Mouse (Mus musculus) midbrain, embryonic 13.5 days (tissue): ENCODE data around the gene C2cd2l. TPM values are rescaled to one million over a fixed set of nuclear protein-coding genes. Genes with fewer than 3 reads are reported as not detected.
"Not testable (repeated sequence)": the region's sequence is repeated elsewhere in the genome, so short reads cannot be mapped to it uniquely, and the experiment has no call there.

Source experiments
- ATAC-seq: fragments of 200-750 bp; cut with Nextera tagmentation; 2 replicates; pipeline ENCODE4 v1.8.0; 2017; ENCODE audit warnings: mild to moderate bottlenecking, moderate TSS enrichment, moderate library complexity
- H3K27ac ChIP-seq: fragments of 300-500 bp; sonication (generic); 2 replicates; pipeline ENCODE4 v1.5.1; 2015; ENCODE audit warnings: inconsistent platforms, mild to moderate bottlenecking, moderate library complexity
- H3K27me3 ChIP-seq: fragments of 300-500 bp; sonication (generic); 2 replicates; pipeline ENCODE4 v1.6.1; 2015; ENCODE audit warnings: mild to moderate bottlenecking, inconsistent platforms
- H3K36me3 ChIP-seq: fragments of 300-500 bp; sonication (generic); 2 replicates; pipeline ENCODE4 v1.6.1; 2015; ENCODE audit warnings: mild to moderate bottlenecking, inconsistent platforms
- H3K4me1 ChIP-seq: fragments of 300-500 bp; sonication (generic); replicated peaks from 2 replicates; pipeline ENCODE4 v1.6.1; 2015; ENCODE audit warnings: inconsistent platforms
- H3K4me2 ChIP-seq: fragments of 300-500 bp; sonication (generic); replicated peaks from 2 replicates; pipeline ENCODE4 v1.6.1; 2015; ENCODE audit warnings: moderate library complexity, mild to moderate bottlenecking, inconsistent platforms
- H3K4me3 ChIP-seq: fragments of 300-500 bp; sonication (generic); replicated peaks from 2 replicates; pipeline ENCODE4 v1.5.1; 2015; ENCODE audit warnings: mild to moderate bottlenecking, inconsistent platforms
- H3K9ac ChIP-seq: fragments of 300-500 bp; sonication (generic); replicated peaks from 2 replicates; pipeline ENCODE4 v1.6.1; 2015; ENCODE audit warnings: mild to moderate bottlenecking, inconsistent platforms
- H3K9me3 ChIP-seq: fragments of 300-500 bp; sonication (generic); 2 replicates; pipeline ENCODE4 v1.6.1; 2016; ENCODE audit warnings: mild to moderate bottlenecking, inconsistent platforms
- WGBS: fragments of 180-500 bp; shearing (Covaris S2); methylation state at CpG from one replicate; pipeline ENCODE4 v1.1.7; 2015; 5-methylcytosine and 5-hydroxymethylcytosine counted together
- polyA plus RNA-seq: library from polyadenylated mRNA; unstranded; fragments of >200 nt; fragmentation: Nextera tagmentation; extraction: Ambion mirVana; gene quantifications from 2 replicates; pipeline ENCODE4 v1.2.1, GENCODE M21; 2015

Gene C2cd2l
- polyA plus RNA-seq, 1 experiment from 2014 or later: 27.3 TPM

DNA sequence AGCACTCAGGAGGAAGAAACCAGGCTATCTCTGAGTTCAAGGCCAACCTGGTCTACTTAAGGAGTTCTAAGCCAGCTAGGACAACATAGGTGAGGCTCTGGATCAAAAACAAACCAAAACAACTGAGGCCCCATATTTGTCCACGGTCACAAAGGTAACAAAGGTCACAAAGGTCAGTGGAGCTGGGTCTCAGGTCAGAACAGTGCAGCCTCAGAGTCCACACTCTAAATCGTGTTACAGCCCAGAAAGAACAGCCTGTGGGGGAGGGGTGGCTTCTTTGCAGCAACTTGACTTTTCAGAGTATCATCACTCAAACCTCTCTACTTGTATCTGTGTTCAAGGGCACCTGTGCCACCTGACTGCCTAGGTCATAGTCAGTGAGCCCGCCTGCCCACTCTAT lies 10.3 kb downstream of the C2cd2l start:
- peaks cover 35% of the 10 kb centered on the region for H3K36me3 ChIP-seq
- ATAC-seq: no peak
- H3K27ac ChIP-seq: no peak overlapping the region
- no peak overlapping the region for H3K9ac ChIP-seq
- peaks cover 14% of the 10 kb centered on the region for H3K4me1 ChIP-seq
- H3K4me2 ChIP-seq: no peak overlapping the region
- H3K4me3 ChIP-seq: no peak overlapping the region
- 0 out of 2 replicates have a peak, but pooled peaks cover 3% of the 10 kb centered on the region for H3K27me3 ChIP-seq
- WGBS: 66% methylated on average over 3 of the region's 3 CpGs
- no peaks in the 10 kb centered on the region for H3K9me3 ChIP-seq

DNA sequence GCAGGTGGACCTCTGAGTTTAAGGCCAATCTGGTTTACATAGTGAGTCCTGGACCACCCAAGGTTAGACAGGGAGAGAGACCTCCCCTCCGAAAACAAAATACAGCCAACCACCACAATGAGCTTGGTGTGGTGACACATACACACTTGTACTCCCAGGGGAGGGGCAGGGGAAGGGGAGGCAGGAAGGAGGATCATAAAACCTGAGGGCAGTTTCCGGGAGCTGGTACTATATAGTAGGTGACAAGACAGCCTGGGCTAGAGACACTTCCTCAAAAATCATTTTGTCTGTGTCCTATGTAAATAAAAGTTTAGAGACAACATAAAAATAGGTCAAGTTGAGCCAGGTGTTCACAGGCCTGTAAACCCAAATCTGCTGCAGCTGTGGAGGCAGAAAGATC lies 12.8 kb downstream of the C2cd2l start:
- Histone ChIP-seq H3K9ac (no peak overlapping the region), H3K9me3 (no peaks in the 10 kb centered on the region), H3K4me1 (peaks cover 26% of the 10 kb centered on the region), H3K4me2 (no peak overlapping the region), H3K4me3 (no peak overlapping the region), H3K27me3 (0 out of 2 replicates have a peak, but pooled peaks cover 3% of the 10 kb centered on the region), H3K36me3 (peaks cover 22% of the 10 kb centered on the region), H3K27ac (no peak overlapping the region)
- WGBS: 92% methylated on average over 2 of the region's 2 CpGs
- ATAC-seq: no peak

DNA sequence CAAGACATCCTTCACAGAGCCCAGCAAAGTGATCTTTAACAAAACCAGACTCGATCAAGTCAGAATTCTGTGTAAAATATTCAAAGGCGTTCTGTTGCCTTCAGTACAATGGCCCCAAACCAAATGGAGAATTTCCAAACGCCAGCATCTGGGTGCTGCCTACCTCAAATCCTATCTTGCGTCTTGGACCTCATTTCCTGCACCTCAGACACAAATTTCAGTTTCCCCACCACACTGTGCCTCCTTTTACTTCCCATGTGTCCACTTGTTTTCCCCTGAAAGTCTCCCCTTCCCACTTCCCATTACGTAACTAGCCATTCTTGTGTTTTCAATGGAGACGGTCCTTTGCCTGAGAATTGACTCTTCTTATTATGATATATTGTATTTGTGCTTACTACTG lies 13.6 kb downstream of the C2cd2l start:
- no peak overlapping the region for H3K4me2 ChIP-seq
- peaks cover 21% of the 10 kb centered on the region for H3K4me1 ChIP-seq
- no peak overlapping the region for H3K27ac ChIP-seq
- 0 out of 2 replicates have a peak, but pooled peaks cover 3% of the 10 kb centered on the region for H3K27me3 ChIP-seq
- H3K4me3 ChIP-seq: no peak overlapping the region
- H3K9me3 ChIP-seq: no peaks in the 10 kb centered on the region
- H3K9ac ChIP-seq: no peak overlapping the region
- no peak for ATAC-seq
- H3K36me3 ChIP-seq: peaks cover 26% of the 10 kb centered on the region
- 86% methylated on average over 6 of the region's 6 CpGs for WGBS

DNA sequence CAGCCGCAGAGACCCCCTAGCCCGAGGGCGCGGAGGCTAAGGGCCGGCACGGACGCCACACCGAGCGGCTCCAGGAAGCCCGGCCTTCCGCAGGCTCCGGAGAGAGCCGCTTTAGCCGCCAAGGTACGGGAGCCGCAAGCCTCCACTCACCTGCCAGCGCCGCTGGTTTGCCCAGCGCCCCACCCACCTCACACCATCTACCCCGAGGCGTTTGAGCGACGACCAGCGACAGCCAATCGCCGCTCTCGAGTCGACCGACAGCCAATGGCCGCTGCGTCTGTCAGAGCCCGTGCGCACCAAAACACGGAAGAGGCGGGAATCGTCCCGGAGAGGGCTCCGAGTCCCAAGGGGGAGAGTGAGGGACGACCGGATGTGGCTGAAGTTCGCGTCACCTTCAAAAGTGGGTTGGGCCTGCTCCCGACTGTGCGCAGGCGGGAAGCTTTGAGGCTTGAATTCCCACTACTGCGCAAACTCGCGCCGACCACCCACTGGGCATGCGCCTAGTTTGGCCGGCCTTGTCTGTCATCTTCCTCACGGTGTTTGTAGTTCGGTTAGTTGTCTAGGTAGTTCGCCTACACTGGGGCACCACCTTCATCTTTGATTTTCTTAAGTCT lies 14.5 kb downstream of the C2cd2l start, which contains the start of gene Hinfp:
Gene Hinfp (minus strand): TSS at position 206 of the 614 bp plus-strand sequence.
- 0% methylated on average over 54 of the region's 54 CpGs for WGBS
- H3K4me3 ChIP-seq: peak within 1 kb of the TSS; percentile 96

DNA sequence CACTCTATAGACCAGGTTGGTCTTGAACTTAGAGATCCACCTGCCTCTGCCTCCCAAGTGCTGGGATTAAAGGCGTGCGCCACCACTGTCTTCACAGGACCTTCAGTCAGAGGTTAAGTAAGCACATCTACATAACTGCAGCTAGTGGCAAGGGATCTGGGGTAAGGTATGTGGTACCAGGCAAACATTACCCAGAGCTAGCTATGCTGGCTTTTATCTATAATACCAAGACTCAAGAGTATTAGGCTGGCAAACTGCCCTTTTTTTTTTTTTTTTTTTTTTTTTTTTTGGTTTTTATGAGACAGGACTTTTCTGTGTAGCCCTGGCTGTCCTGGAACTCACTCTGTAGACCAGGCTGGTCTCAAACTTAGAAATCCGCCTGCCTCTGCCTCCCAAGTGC lies 20.1 kb downstream of the C2cd2l start:
- not testable (repeated sequence) for ATAC-seq

More for the DNA sequence above, 14.5 kb downstream of the C2cd2l start, which contains the start of gene Hinfp:
- H3K4me2 ChIP-seq: peak within 1 kb of the TSS; percentile 81
- ATAC-seq: peak; percentile 99
- H3K4me1 ChIP-seq: peaks cover 15% of the 10 kb centered on the region
- peak within 1 kb of the TSS; percentile 98 for H3K9ac ChIP-seq
- H3K27me3 ChIP-seq: no peaks in the 10 kb centered on the region
- peak within 1 kb of the TSS; percentile 85 for H3K27ac ChIP-seq
- peaks cover 28% of the 10 kb centered on the region for H3K36me3 ChIP-seq
- H3K9me3 ChIP-seq: no peaks in the 10 kb centered on the region

DNA sequence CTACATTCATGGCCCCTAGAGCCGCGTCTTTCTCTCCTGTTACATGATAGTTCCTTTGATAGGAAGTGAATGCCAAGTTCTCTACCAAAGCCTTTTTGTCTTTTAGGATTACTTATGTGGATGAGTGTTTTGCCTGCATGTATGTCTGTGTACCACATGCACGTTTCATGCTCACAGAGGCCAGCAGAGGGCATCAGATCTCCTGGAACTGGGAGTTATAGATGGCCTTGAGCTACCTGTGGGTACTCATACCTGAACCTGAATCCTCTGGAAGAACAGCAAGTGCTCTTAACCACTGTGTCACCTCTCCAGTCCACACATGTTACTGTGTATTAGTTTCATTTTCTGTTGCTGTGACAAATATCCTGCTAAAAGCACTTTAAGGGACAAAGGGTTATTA lies 27.6 kb downstream of the C2cd2l start:
- WGBS: 64% methylated on average over 3 of the region's 3 CpGs
- H3K9ac ChIP-seq: no peak overlapping the region
- H3K4me1 ChIP-seq: peaks cover 13% of the 10 kb centered on the region
- no peak overlapping the region for H3K4me3 ChIP-seq
- no peaks in the 10 kb centered on the region for H3K9me3 ChIP-seq
- no peak for ATAC-seq
- H3K36me3 ChIP-seq: peaks cover 69% of the 10 kb centered on the region
- no peak overlapping the region for H3K27ac ChIP-seq
- H3K4me2 ChIP-seq: no peak overlapping the region
- no peaks in the 10 kb centered on the region for H3K27me3 ChIP-seq

More for the DNA sequence above, 20.1 kb downstream of the C2cd2l start:
- not testable (repeated sequence) for H3K9me3 ChIP-seq, H3K9ac ChIP-seq, H3K4me3 ChIP-seq, H3K27me3 ChIP-seq, H3K4me2 ChIP-seq, H3K27ac ChIP-seq
- H3K4me1 ChIP-seq: peaks cover 15% of the 10 kb centered on the region
- H3K36me3 ChIP-seq: peaks cover 75% of the 10 kb centered on the region
- WGBS: 99% methylated on average over 3 of the region's 3 CpGs

DNA sequence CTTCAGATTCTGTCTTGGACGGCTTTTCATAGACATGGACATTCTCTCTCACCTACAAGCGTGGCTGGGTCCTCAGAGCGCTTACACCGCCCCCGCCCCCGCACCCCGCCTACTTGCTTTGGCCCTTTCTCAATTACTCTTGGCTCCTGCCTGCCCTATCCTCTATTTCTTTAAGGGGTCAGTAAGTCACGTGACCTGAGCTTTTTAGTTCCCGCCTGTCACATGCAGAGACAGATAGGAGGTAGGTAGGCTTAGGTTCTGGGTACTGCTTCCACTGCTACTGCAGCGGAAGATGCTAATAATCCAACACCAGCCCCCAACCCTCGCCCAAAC lies 31.2 kb downstream of the C2cd2l start:
- 4% methylated on average over 11 of the region's 11 CpGs for WGBS
- H3K36me3 ChIP-seq: peaks cover 36% of the 10 kb centered on the region
- peaks cover 30% of the 10 kb centered on the region for H3K4me1 ChIP-seq
- H3K27me3 ChIP-seq: no peaks in the 10 kb centered on the region
- no peak for ATAC-seq
- peak overlapping the region; percentile 96; the same call in 1 of the 2 replicates for H3K9ac ChIP-seq
- H3K27ac ChIP-seq: peak overlapping the region; percentile 89; the same call in 1 of the 2 replicates
- peak overlapping the region; percentile 94 for H3K4me2 ChIP-seq
- peak overlapping the region; percentile 88 for H3K4me3 ChIP-seq
- H3K9me3 ChIP-seq: no peaks in the 10 kb centered on the region

DNA sequence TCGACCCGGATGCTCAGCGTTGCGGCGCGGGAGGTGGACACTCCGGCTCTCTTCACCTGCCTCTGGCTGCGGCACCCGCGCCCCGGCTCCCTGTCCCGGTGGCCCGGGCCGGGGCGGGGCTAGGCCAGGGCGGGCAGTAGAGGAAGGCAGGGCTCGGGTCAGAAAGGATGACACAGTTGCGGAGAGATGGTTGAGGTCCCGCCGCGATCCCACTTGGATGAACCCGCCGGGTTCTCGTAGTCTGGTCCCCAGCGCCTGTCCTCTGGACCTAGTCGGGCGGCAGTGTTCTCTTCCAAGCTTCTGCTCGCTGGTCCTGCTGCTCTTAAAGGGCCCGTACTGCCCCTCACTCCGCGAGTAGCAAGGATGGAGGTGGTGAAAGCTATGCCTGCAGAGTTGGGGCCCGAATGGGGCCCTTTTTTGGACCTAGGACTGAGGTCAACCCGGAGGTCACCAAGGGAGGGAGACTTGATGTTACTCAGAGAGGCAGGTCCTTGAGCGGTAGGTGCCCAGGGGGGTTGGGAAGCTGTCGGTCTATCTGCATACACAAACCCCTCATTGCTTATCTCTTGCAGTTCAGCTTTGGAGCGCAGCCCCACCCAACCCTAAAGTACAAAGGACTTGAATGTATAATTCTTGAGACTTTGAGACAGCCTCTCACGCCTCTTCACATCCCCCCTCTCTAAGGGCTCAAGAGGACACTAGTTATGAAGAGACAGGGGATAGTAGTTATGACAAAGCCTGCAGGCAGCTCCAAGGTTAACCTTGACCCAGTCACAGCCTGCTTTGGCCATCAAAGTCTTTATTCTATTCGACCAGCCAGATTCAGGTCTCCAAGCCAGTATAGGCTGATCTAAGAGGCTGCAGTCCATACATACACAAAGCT lies 31.8 kb downstream of the C2cd2l start, which contains the start of gene Abcg4:
Gene Abcg4 (minus strand): TSS at position 540 of the 883 bp plus-strand sequence.
- H3K9me3 ChIP-seq: no peaks in the 10 kb centered on the region
- peak within 1 kb of the TSS; percentile 89 for H3K27ac ChIP-seq
- ATAC-seq: peak; percentile 79
- peak within 1 kb of the TSS; percentile 96 for H3K9ac ChIP-seq
- peak within 1 kb of the TSS; percentile 94 for H3K4me2 ChIP-seq
- H3K4me1 ChIP-seq: peaks cover 30% of the 10 kb centered on the region
- H3K36me3 ChIP-seq: peaks cover 33% of the 10 kb centered on the region
- H3K27me3 ChIP-seq: no peaks in the 10 kb centered on the region
- H3K4me3 ChIP-seq: peak within 1 kb of the TSS; percentile 88
- WGBS: under 1% methylated on average over 38 of the region's 38 CpGs

DNA sequence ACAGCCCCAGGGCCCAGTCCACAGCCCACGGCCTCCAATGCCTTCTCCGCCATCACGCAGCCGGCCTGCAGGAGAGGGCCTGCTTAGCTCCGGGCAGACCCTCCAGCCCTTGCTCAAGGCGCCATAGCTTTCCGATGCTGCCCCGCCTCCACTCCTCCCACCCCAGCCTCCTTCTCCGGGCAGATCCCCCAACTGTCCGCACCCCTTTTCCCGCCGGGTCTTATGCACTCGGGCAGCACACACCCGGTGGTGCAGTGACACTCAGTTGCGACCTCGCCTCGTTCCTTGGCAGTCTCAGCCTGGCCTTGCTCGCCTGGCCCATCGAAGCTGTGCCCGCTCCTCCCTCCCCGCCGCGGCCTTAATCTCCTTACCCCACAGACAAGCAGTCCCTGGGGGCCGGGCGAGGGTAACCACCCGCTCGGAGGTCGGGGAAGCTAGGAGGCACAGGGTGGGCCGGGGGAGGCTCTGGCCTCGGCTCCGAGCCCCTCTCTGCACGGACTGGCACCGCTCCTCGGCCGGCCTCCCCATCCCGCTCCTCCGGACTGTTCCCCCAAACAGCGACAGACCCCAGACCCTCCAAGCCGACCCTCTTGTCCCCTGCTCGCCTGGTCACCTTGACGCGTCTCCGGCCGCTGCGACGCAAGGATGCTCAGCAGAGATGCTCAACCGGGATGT lies 32.5 kb downstream of the C2cd2l start:
- Histone ChIP-seq H3K36me3 (peaks cover 25% of the 10 kb centered on the region), H3K9me3 (no peaks in the 10 kb centered on the region), H3K27me3 (no peaks in the 10 kb centered on the region), H3K27ac (peak overlapping the region; percentile 89), H3K4me1 (peaks cover 30% of the 10 kb centered on the region), H3K4me3 (peak overlapping the region; percentile 88), H3K4me2 (peak overlapping the region; percentile 94), H3K9ac (peak overlapping the region; percentile 96)
- ATAC-seq: peak; percentile 79
- under 1% methylated on average over 45 of the region's 47 CpGs for WGBS

DNA sequence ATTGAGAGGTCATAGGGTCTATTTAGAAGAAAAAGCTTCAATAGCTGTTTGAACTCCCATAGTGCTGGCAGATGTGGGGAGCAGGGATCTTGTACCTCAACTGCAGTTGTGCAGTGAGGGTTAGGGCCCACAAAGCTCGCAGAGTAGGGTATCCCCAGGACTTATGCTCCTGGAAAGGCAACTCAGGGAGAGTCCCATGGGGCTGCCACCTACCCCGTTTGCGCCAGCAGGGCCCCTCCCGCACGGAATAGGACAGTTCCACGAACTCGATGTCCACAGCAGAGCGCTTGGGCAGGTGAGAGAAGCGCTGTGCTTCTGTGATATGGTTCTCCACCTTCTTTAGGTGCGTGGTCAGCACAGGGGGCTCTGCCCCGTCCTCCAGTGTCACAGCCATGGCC lies 33.1 kb downstream of the C2cd2l start:
- 7% methylated on average over 11 of the region's 11 CpGs for WGBS
- H3K9ac ChIP-seq: peak overlapping the region; percentile 96
- H3K9me3 ChIP-seq: no peaks in the 10 kb centered on the region
- peaks cover 21% of the 10 kb centered on the region for H3K36me3 ChIP-seq
- peak overlapping the region; percentile 88 for H3K4me3 ChIP-seq
- no peak; the same call in 1 of the 2 replicates for ATAC-seq
- H3K4me2 ChIP-seq: peak overlapping the region; percentile 94
- H3K4me1 ChIP-seq: peaks cover 30% of the 10 kb centered on the region
- peak overlapping the region; percentile 89 for H3K27ac ChIP-seq
- no peaks in the 10 kb centered on the region for H3K27me3 ChIP-seq

DNA sequence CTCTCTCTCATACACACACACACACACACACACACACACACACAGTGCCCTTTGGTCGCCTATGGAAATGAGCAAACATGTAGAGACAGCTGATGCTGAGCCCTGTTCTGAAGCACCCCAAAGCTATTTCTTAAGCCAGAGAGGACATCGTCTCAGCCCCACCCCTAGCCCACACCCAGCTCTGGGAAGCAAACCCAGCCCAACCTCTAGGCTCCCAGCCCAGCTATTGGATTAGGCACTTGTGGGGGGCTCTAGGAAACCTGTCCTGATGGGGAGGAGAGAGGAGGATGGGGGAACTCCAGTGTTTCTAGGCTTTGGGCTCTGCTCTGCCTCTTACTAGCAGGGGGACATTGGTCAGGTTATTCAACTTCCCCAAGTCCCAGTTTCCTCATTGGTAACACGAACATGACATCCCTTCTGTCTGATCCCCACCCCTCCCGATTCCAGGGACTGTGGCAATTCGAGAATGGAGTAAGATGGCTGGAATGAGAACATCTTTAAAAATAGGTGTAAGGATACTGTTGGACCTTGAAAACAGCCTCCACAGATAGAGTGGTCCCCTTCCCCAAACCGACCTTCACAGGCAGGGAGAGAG lies 33.7 kb downstream of the C2cd2l start:
- Histone ChIP-seq H3K4me3 (peak overlapping the region; percentile 88), H3K27me3 (no peaks in the 10 kb centered on the region), H3K27ac (no peak overlapping the region), H3K4me1 (peaks cover 30% of the 10 kb centered on the region), H3K4me2 (peak overlapping the region; percentile 94), H3K9me3 (no peaks in the 10 kb centered on the region), H3K9ac (peak overlapping the region; percentile 96), H3K36me3 (peaks cover 21% of the 10 kb centered on the region)
- ATAC-seq: no peak
- WGBS: 10% methylated on average over 6 of the region's 6 CpGs
